Mouse (Mus musculus) MEL (cell line): ENCODE data around the gene Emg1. TPM values are rescaled to one million over a fixed set of nuclear protein-coding genes. Genes with fewer than 3 reads are reported as not detected.

Experiments used
- DNase-seq: peaks from one replicate; pipeline ENCODE4 v3.0.0; 2011; ENCODE audit warnings: low read depth, low spot score
- H3K27ac ChIP-seq: 2 replicates; pipeline ENCODE4 v1.5.1; 2012; ENCODE audit warnings: low read depth, mild to moderate bottlenecking, control low read depth, low read length, moderate library complexity; ENCODE audit not compliant: control insufficient read depth
- H3K27me3 ChIP-seq, 2 experiments: fragments of 150-350 bp in 1 of 2; sonication (generic) in 1 of 2; 2 replicates each; pipeline ENCODE4 v1.6.1; 2012; ENCODE audit warnings: low read length in 2 of 2, mild to moderate bottlenecking in 2 of 2, improper control_type of control experiment in 1 of 2, moderate library complexity in 1 of 2; ENCODE audit not compliant: insufficient read depth in 2 of 2, control insufficient read depth in 1 of 2
- H3K36me3 ChIP-seq, 2 experiments: 2 replicates each; pipeline ENCODE4 v1.6.1; 2012 to 2014; ENCODE audit warnings: low read length in 2 of 2, improper control_type of control experiment in 1 of 2, inconsistent platforms in 1 of 2, mild to moderate bottlenecking in 1 of 2; ENCODE audit not compliant: insufficient read depth in 2 of 2, control insufficient read depth in 1 of 2
- H3K4me1 ChIP-seq, 2 experiments: fragments of 150-350 bp in 1 of 2; sonication (generic) in 1 of 2; 2 replicates each; pipeline ENCODE4 v1.6.1; 2012; ENCODE audit warnings: low read length in 2 of 2, improper control_type of control experiment in 1 of 2, mild to moderate bottlenecking in 1 of 2; ENCODE audit not compliant: insufficient read depth in 2 of 2, control insufficient read depth in 1 of 2
- H3K4me3 ChIP-seq, 2 experiments: fragments of 150-350 bp in 1 of 2; sonication (generic) in 1 of 2; 2 replicates each; pipeline ENCODE4 v1.5.1; 2012; ENCODE audit warnings: low read depth in 2 of 2, low read length in 2 of 2, mild to moderate bottlenecking in 2 of 2, moderate library complexity in 2 of 2, control low read depth in 1 of 2, improper control_type of control experiment in 1 of 2; ENCODE audit not compliant: control insufficient read depth in 1 of 2, insufficient read depth in 1 of 2
- H3K79me2 ChIP-seq: 2 replicates; pipeline ENCODE4 v1.6.1; 2012; ENCODE audit warnings: mild to moderate bottlenecking, low read length, moderate library complexity; ENCODE audit not compliant: control insufficient read depth, poor library complexity, insufficient read depth
- H3K9ac ChIP-seq: 2 replicates; pipeline ENCODE4 v1.6.1; 2012; ENCODE audit warnings: low read depth, mild to moderate bottlenecking, control low read depth, low read length, moderate library complexity; ENCODE audit not compliant: control insufficient read depth, poor library complexity, severe bottlenecking
- H3K9me3 ChIP-seq: fragments of 150-350 bp; sonication (generic); replicated peaks from 2 replicates; pipeline ENCODE4 v1.6.1; 2012; ENCODE audit warnings: mild to moderate bottlenecking, low read length, improper control_type of control experiment, moderate library complexity; ENCODE audit not compliant: insufficient read depth
- BHLHE40 ChIP-seq: IDR thresholded peaks from 2 replicates; pipeline ENCODE4 v1.6.1; 2012; ENCODE audit warnings: low read depth, mild to moderate bottlenecking, inconsistent platforms, low read length, improper control_type of control experiment, borderline replicate concordance
- CTCF ChIP-seq, 3 experiments: IDR thresholded peaks in 2 of 3; conservative IDR thresholded peaks in 1 of 3; 2 replicates each; pipeline ENCODE4 v1.5.1; 2011 to 2012; ENCODE audit warnings: low read length in 3 of 3, low read depth in 2 of 3, mild to moderate bottlenecking in 2 of 3, improper control_type of control experiment in 1 of 3, inconsistent platforms in 1 of 3, mixed read lengths in 1 of 3, moderate library complexity in 1 of 3; ENCODE audit not compliant: control insufficient read depth in 1 of 3, insufficient read depth in 1 of 3, poor library complexity in 1 of 3, severe bottlenecking in 1 of 3
- E2F4 ChIP-seq: IDR thresholded peaks from 2 replicates; pipeline ENCODE4 v1.6.1; 2011; ENCODE audit warnings: low read depth, low read length, improper control_type of control experiment, borderline replicate concordance
- ELF1 ChIP-seq: IDR thresholded peaks from 2 replicates; pipeline ENCODE4 v1.6.1; 2014; ENCODE audit warnings: low read depth, mild to moderate bottlenecking, inconsistent platforms, low read length, improper control_type of control experiment, moderate library complexity
- EP300 ChIP-seq, 2 experiments: IDR thresholded peaks; 2 replicates each; pipeline ENCODE4 v1.6.1; 2011; ENCODE audit warnings: improper control_type of control experiment in 2 of 2, low read length in 2 of 2, low read depth in 1 of 2, mild to moderate bottlenecking in 1 of 2
- ETS1 ChIP-seq: IDR thresholded peaks from 2 replicates; pipeline ENCODE4 v1.6.1; 2012; ENCODE audit warnings: low read depth, mild to moderate bottlenecking, inconsistent platforms, low read length, improper control_type of control experiment, moderate library complexity
- GABPA ChIP-seq: IDR thresholded peaks from 2 replicates; pipeline ENCODE4 v1.6.1; 2012; ENCODE audit warnings: low read depth, mild to moderate bottlenecking, inconsistent platforms, low read length, improper control_type of control experiment, moderate library complexity
- HCFC1 ChIP-seq: IDR thresholded peaks from 2 replicates; pipeline ENCODE4 v1.6.1; 2012; ENCODE audit warnings: low read depth, mild to moderate bottlenecking, inconsistent platforms, low read length, improper control_type of control experiment, moderate library complexity
- JUND ChIP-seq: IDR thresholded peaks from 2 replicates; pipeline ENCODE4 v1.6.1; 2011; ENCODE audit warnings: low read depth, mild to moderate bottlenecking, improper control_type of control experiment, low read length
- MAFK ChIP-seq: IDR thresholded peaks from 2 replicates; pipeline ENCODE4 v1.6.1; 2011; ENCODE audit warnings: low read depth, mild to moderate bottlenecking, low read length, improper control_type of control experiment, borderline replicate concordance
- MAZ ChIP-seq: IDR thresholded peaks from 2 replicates; pipeline ENCODE4 v1.6.1; 2012; ENCODE audit warnings: low read depth, mild to moderate bottlenecking, inconsistent platforms, low read length, improper control_type of control experiment
- MYB ChIP-seq: IDR thresholded peaks from 2 replicates; pipeline ENCODE4 v1.6.1; 2011; ENCODE audit warnings: mild to moderate bottlenecking, low read depth, low read length, improper control_type of control experiment
- MYC ChIP-seq: IDR thresholded peaks from 2 replicates; pipeline ENCODE4 v1.6.1; 2011; ENCODE audit warnings: low read depth, mild to moderate bottlenecking, low read length, improper control_type of control experiment, moderate library complexity
- NELFE ChIP-seq: IDR thresholded peaks from 2 replicates; pipeline ENCODE4 v1.6.1; 2011; ENCODE audit warnings: low read depth, low read length, improper control_type of control experiment
- NRF1 ChIP-seq: IDR thresholded peaks from 2 replicates; pipeline ENCODE4 v1.6.1; 2014; ENCODE audit warnings: low read depth, mild to moderate bottlenecking, inconsistent platforms, low read length, improper control_type of control experiment, moderate library complexity; ENCODE audit not compliant: poor library complexity, insufficient read depth, severe bottlenecking
- POLR2AphosphoS2 ChIP-seq: IDR thresholded peaks from 2 replicates; pipeline ENCODE4 v1.6.1; 2011; ENCODE audit warnings: low read length, improper control_type of control experiment
- RAD21 ChIP-seq: IDR thresholded peaks from 2 replicates; pipeline ENCODE4 v1.6.1; 2011; ENCODE audit warnings: mild to moderate bottlenecking, low read depth, low read length, improper control_type of control experiment
- SIN3A ChIP-seq: IDR thresholded peaks from 2 replicates; pipeline ENCODE4 v1.6.1; 2012; ENCODE audit warnings: low read length, improper control_type of control experiment, inconsistent platforms
- SMC3 ChIP-seq: IDR thresholded peaks from 2 replicates; pipeline ENCODE4 v1.6.1; 2011; ENCODE audit warnings: low read depth, low read length, improper control_type of control experiment
- TAL1 ChIP-seq: IDR thresholded peaks from 2 replicates; pipeline ENCODE4 v1.6.1; 2012; ENCODE audit warnings: mild to moderate bottlenecking, inconsistent platforms, low read length, moderate library complexity, mixed read lengths
- TBP ChIP-seq: IDR thresholded peaks from 2 replicates; pipeline ENCODE4 v1.8.0; 2011; ENCODE audit warnings: low read depth, low read length, improper control_type of control experiment
- TCF12 ChIP-seq: IDR thresholded peaks from 2 replicates; pipeline ENCODE4 v1.6.1; 2014; ENCODE audit warnings: low read depth, mild to moderate bottlenecking, inconsistent platforms, low read length, improper control_type of control experiment, moderate library complexity
- USF1 ChIP-seq: IDR thresholded peaks from 2 replicates; pipeline ENCODE4 v1.6.1; 2014; ENCODE audit warnings: low read depth, mild to moderate bottlenecking, inconsistent platforms, low read length, improper control_type of control experiment, moderate library complexity
- USF2 ChIP-seq, 2 experiments: IDR thresholded peaks; 2 replicates each; pipeline ENCODE4 v1.6.1; 2011 to 2012; ENCODE audit warnings: improper control_type of control experiment in 2 of 2, low read length in 2 of 2, borderline replicate concordance in 1 of 2, inconsistent platforms in 1 of 2, low read depth in 1 of 2, mild to moderate bottlenecking in 1 of 2; ENCODE audit not compliant: insufficient read depth in 1 of 2
- ZNF384 ChIP-seq: IDR thresholded peaks from 2 replicates; pipeline ENCODE4 v1.6.1; 2012; ENCODE audit warnings: low read depth, mild to moderate bottlenecking, inconsistent platforms, low read length, improper control_type of control experiment
- polyA plus RNA-seq, 2 experiments: library from polyadenylated mRNA; stranded (reverse) in 1 of 2; unstranded in 1 of 2; fragments of >175 nt in 1 of 2; fragments of >200 nt in 1 of 2; gene quantifications; 2 replicates each; pipeline versions ENCODE4 v1.2.1 to v1.2.4; 2012; ENCODE audit warnings: low replicate concordance in 2 of 2, low read depth in 1 of 2; ENCODE audit not compliant: insufficient read length in 2 of 2, insufficient read depth in 1 of 2, missing spikeins in 1 of 2
- total RNA-seq: library from RNA; depleted of rRNA; stranded (reverse); fragments of 300-350 nt; gene quantifications from 2 replicates; pipeline ENCODE4 v1.2.3, GENCODE M21; 2012

Gene Emg1
- total and polyA plus RNA-seq, 3 experiments, result 346 to 391 TPM; not detected in 1

- TF ChIP-seq TCF12 (no peak), NELFE (no peak), POLR2AphosphoS2 (no peak), MAZ (peak; percentile 92), EP300 (IDR thresholded peaks at IDR 0.05; ENCODE audit: low read depth in 1 of 2, low read length in 2 of 2) (no peak), HCFC1 (peak; percentile 51; the same call in 1 of the 2 replicates), ELF1 (no peak), E2F4 (no peak), MAFK (no peak), RAD21 (peak; percentile 87), TAL1 (peak; percentile 65), GABPA (no peak), ZNF384 (no peak), USF1 (no peak)
Measured at GRCm38 (mm10) chr6:124740211-124740887, 28.4 kb upstream of the Emg1 start (continued).

- Histone ChIP-seq H3K9ac (peak overlapping the region; percentile 70), H3K27ac (peak overlapping the region; percentile 96), H3K79me2 (no peaks in the 10 kb centered on the region; the same call in 1 of the 2 replicates), H3K27me3 (no peaks in the 10 kb centered on the region), H3K4me3 (no peak overlapping the region), H3K9me3 (no peaks in the 10 kb centered on the region)
- no peak for DNase-seq
- TF ChIP-seq BHLHE40, result no peak
- TF ChIP-seq, all 39 proteins: peak for 0
- Histone ChIP-seq H3K4me1 (peaks cover 5 to 18% of the 10 kb centered on the region in 2 experiments), H3K36me3 (peaks cover 0 to 14% of the 10 kb centered on the region in 2 experiments; a peak in 2 of 4 replicates)
Measured at GRCm38 (mm10) chr6:124739231-124739796, 27.3 kb upstream of the Emg1 start.

GRCm38 (mm10) chr6:124738511-124739023, 26.6 kb upstream of the Emg1 start, which contains the start of gene Ptpn6:
TSS of gene Ptpn6 (minus strand) at chr6:124738714.
- Histone ChIP-seq H3K36me3 (peaks cover 0 to 21% of the 10 kb centered on the region in 2 experiments; a peak in 2 of 4 replicates), H3K27me3 (no peaks in the 10 kb centered on the region), H3K9ac (no peak within 1 kb of the TSS; the same call in 1 of the 2 replicates), H3K27ac (peak within 1 kb of the TSS; percentile 96), H3K4me1 (peaks cover 12 to 26% of the 10 kb centered on the region in 2 experiments), H3K79me2 (no peaks in the 10 kb centered on the region; the same call in 1 of the 2 replicates), H3K4me3 (no peak within 1 kb of the TSS), H3K9me3 (no peaks in the 10 kb centered on the region)
- DNase-seq, result no peak
- TF ChIP-seq USF2 (IDR thresholded peaks at IDR 0.05; ENCODE audit: borderline replicate concordance in 1 of 2, insufficient read depth in 1 of 2, low read depth in 1 of 2, low read length in 2 of 2), result no peak
- TF ChIP-seq NELFE, result no peak
- TF ChIP-seq MYC, result no peak
- no peak for TF ChIP-seq USF1
- TF ChIP-seq ETS1, result no peak
- TF ChIP-seq SMC3, result no peak
- TF ChIP-seq E2F4, result no peak
- TF ChIP-seq SIN3A, result no peak
- TF ChIP-seq BHLHE40, result no peak
- no peak for TF ChIP-seq POLR2AphosphoS2
- TF ChIP-seq JUND, result no peak
- TF ChIP-seq MYB, result no peak
- no peak for TF ChIP-seq TBP
- TF ChIP-seq GABPA, result no peak
- TF ChIP-seq NRF1, result no peak
- no peak for TF ChIP-seq RAD21
- TF ChIP-seq CTCF (IDR thresholded peaks at IDR 0.05 in 2 of 3, conservative IDR thresholded peaks at IDR 0.05 in 1 of 3; ENCODE audit: control insufficient read depth in 1 of 3, insufficient read depth in 1 of 3, low read depth in 2 of 3, low read length in 3 of 3, poor library complexity in 1 of 3, severe bottlenecking in 1 of 3), result no peak
